Mouse (Mus musculus) CD4-positive, CD25-positive, alpha-beta regulatory T cell, adult 4 months (primary cell): ENCODE data around the gene Cdh22. TPM values are rescaled to one million over a fixed set of nuclear protein-coding genes. Genes with fewer than 3 reads are reported as not detected.

ENCODE experiments used
- ATAC-seq: one replicate; pipeline ENCODE4 v1.8.0; 2017
- polyA plus RNA-seq, 2 experiments: library from polyadenylated mRNA; unstranded; fragments of 100-300 nt; shearing (Covaris generic); gene quantifications; one replicate each; pipeline ENCODE4 v1.2.1; 2017

The Cdh22 gene
- polyA plus RNA-seq, 2 experiments from 2014 or later: not detected

GRCm38 (mm10) chr2:165145821-165146220 lies 88.8 kb downstream of the Cdh22 start:
- no peak for ATAC-seq

DNA sequence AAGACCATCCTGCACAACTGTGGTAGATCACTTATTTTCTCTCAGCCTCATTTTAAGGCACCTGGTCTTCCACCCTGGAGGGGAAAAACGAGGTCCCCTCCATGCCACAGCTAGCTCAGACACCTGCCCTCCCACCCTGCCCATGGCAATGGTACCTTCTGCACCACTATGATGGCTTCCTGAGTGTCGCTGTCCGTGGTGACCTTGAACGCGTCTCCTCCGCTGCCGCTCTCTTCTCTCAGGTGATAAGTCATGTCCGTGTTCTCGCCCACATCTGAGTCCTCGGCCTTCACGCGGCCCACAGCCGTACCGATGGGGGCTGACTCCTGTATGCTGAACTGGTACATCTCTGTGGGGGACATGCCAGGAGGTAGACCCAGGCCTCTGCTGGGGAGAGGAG lies 91.2 kb downstream of the Cdh22 start:
- ATAC-seq: no peak

- ATAC-seq: no peak
Measured at GRCm38 (mm10) chr2:165136049-165136448, 98.6 kb downstream of the Cdh22 start.

GRCm38 (mm10) chr2:165133566-165133965 lies 101.1 kb downstream of the Cdh22 start:
- ATAC-seq: no peak

DNA sequence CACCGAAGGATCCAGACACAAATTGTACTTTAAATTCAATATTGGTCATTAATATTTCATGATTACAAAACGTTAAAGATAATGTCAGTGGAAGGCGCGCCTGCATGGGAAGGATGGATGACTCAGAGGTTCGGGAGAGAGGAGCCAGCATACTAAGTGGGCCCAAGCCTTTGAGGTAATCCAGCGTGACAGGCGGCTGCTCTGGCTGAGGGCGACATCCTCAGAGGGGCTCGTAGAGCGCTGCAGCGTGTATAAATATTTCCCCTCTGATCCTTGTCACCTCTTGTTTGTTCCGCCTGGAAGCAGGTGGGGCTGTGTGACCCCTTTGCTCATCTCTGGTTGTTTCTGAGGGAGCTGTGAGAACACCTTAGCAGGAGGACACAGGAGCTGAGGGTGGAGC lies 103.2 kb downstream of the Cdh22 start:
- ATAC-seq: no peak

- ATAC-seq: no peak
Measured at GRCm38 (mm10) chr2:165129189-165129588, 105.5 kb downstream of the Cdh22 start.

DNA sequence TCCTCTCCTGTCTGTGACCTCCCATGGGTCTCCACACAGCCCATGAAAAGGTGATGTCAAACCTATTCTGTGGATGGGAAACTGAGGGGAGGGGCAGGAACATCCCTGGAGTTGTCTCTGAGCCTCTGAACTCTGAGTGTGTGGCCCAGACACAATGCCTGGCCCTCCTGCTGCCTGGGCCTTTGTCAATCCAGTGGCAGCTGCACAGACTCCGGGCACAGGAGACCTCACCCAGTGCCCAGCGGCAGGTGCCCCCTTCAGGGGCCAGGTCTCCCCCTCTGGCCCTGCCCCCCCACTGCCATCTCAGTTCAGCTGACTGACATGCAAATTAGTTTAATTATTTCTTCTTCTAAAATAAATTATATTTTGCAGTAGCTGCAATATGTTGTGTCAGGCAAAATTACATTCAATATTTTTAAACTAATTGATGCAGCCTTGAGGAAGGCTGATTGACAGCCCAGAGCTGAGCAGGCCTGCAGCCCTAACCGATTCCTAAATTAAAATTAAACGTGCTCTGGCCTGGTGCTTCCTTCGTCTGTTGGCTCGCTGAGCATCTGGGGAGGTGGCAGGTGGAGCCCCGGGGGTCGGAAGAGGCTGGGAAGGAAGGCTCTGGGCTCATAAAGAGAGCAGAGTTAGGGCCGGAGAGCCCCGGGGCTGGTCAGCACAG lies 107.6 kb downstream of the Cdh22 start:
- no peak for ATAC-seq

DNA sequence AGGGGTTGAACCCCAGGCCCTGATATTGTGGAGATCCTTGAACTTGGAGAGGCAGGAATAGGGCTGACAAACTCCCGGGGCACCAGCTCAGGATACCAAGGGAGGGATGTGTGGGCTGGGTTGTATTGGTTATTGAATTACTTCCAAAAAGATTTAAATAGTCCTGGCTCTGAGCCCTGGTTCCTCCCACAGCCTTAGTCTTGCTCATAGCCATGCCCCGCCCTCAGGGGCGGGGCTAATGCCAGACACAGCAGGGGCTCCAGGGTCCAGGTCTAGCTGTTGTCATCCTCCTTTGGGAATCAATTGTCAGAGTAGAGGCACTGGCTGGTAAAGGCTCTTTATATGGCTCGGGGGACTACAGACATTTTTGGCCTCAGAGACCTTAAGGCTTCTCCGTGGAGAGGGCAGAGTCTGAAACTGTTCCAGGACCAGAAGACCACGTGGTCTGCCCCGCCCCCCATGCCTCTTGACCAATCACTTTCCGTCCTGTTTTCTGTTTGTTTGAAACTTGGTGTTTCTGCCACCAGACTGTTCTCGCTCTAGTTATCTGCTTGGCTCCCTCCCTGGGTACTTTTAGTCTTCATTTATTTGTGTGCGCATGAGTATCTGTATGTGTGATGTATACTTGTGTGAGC lies 113.3 kb downstream of the Cdh22 start:
- no peak for ATAC-seq

- ATAC-seq: no peak
Measured at GRCm38 (mm10) chr2:165120765-165121164, 113.9 kb downstream of the Cdh22 start.

DNA sequence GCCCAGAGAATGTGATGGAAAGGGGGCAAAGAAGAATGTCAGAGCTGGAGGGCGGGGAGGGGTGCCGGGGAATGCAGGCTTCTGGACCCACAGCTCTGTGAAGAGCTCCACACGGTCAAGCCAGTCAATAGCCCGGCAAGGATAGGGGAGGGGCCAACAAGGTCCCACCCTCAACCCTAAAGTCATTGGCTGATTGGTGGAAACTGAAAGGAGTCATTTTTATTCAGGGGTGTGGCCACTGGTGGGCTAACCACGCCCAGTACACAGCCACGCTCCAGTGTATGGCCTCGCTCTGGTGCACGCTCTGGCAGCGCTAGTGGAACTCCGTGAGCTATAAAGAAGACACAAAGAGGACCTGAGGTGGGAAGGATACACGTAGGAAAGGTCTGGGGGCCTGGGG lies 120.9 kb downstream of the Cdh22 start:
- ATAC-seq: no peak

GRCm38 (mm10) chr2:165112149-165112548 lies 122.5 kb downstream of the Cdh22 start:
- no peak for ATAC-seq

- no peak for ATAC-seq
Measured at GRCm38 (mm10) chr2:165106585-165106984, 128.1 kb downstream of the Cdh22 start.

- no peak for ATAC-seq
Measured at GRCm38 (mm10) chr2:165105513-165106079, 129.1 kb downstream of the Cdh22 start.

DNA sequence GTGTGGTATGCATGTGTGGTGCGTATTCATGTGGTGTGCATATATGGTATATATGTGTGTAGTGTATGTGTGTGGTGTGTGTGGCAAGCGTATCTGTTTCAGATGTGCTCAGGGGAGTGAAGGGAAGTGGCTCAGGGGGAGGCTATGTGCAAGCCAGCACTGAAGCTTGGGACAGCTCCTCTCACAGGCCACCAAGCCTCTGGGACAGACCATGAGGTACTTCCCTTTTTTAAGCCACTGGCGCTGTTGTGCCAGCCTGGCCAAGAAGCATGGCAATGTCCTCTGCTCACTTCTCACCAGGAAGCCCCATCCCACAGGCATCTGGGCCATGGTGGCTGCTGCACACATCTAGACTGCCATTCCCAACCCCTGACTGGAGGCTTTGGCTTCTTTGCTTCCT lies 131.7 kb downstream of the Cdh22 start:
- no peak for ATAC-seq

DNA sequence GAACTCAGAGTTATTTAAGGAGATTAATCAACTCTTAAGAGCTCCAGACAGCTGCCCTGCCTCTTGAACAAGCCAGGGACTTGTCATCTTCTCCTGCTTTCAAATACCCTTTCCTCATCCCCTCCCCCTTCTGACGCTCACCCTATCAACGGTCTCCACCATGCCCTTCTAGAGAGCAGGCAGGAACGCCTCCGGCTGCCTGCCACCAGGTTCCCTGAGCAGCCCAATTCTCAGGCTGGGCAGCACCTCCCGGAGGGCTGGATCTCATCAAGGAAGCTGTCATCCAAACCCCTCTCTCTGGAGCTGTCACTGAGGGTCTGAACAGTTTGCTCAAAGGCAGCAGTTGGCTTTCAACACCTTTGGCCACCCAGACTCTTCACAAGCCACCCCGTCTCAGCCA lies 133.9 kb downstream of the Cdh22 start:
- ATAC-seq: no peak

- ATAC-seq: no peak
Measured at GRCm38 (mm10) chr2:165098861-165099260, 135.8 kb downstream of the Cdh22 start.

DNA sequence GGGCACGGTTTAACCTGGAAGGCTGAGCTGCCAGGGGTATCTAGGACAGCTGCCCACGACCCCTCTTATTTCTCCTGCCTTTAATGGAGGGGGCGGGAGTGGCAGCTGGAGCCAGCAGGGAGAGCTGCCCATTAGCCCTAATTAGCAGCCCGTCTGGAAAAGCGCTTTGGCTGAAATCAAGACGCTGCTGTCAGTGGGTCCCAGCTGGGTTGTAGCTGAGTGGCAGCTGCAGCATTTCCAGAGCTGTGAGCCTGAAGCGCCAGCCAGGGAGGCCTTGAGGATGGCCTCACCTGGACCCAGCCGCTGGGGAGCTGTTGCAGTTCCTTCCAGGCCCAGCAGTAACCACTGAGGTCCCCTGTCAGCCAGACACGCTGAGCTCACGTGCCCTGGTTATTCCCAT lies 138.3 kb downstream of the Cdh22 start:
- no peak for ATAC-seq

GRCm38 (mm10) chr2:165092393-165092792 lies 142.3 kb downstream of the Cdh22 start:
- ATAC-seq: no peak

- ATAC-seq: no peak
Measured at GRCm38 (mm10) chr2:165091433-165091965, 143.2 kb downstream of the Cdh22 start.

DNA sequence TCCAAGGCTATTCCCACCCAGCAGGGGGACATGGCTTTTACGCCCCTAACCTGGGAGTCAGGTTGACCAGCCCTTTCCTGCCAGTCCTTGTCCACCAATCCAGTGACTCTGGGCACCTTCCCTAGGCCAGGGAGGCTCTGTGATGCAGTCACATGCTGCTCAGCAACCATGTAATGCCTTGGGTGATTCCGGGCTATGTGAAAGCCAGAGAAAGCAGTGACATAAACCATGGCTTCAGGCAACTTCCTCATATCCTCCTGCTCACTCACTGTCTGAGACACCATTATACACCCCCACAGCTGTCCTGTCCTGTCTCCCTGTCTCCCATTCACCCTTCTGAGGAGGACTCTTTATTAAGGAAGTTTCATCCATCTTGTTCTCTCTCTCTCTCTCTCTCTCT lies 144.0 kb downstream of the Cdh22 start, which contains the start of gene 1700025C18Rik:
Gene 1700025C18Rik (minus strand): TSS at position 101 of the 400 bp plus-strand sequence.
- no peak for ATAC-seq

DNA sequence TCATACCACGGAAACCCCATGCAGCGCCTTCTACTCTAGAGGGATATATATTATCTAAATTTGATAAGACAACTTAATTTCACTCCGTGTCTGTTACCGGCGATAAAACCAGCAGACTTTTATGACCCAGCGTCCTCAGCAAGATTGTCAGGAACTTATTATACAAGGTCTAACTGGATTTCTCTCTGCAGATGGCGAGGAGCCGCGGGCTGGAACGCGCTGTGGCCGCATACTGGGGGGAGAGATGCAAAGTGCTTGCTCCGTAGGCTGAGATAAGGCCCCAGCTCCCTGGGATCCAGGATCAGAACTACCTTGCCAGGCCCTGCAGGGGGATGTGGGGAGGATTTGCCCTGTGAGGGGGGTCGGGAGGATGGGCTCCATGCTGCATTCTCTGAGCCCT lies 145.2 kb downstream of the Cdh22 start:
- ATAC-seq: no peak

DNA sequence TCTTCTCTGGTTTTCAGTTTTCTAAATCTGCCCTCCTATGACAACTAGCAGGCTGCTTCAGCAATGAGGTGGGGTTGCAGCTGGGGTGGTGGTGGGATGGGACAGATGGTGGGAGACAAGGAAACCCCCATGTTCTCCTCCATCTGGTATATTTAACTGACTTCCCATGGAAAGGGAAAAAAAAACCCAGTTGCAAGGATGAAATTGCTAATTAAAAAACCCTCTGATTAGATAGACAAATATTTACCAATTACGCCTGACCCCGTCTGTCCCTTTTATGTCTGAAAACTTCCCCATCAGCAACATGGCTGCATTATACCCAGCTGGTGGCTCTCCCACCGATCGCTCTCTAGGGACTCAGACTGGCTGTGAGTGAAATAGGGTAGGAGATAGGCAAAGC lies 148.0 kb downstream of the Cdh22 start:
- ATAC-seq: no peak

DNA sequence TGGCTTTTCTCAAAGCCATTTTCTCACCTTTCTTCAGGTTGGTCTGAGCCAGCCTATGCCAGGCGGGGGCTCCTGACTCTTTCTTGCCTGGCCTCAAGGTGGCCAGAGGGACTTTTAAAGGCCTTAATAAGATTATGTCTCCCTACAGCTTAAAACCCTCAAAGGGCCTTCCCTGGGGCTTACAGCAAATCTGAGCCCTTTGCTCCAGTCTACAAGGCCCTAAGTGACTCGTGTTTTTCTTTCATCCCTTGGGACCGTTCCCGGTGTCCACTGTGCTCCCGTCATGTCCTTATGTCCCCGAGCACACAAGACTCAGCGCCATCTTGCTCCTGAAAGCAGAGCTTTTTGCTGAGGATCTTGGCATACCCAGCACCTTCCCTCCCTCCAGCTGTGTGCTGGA lies 153.4 kb downstream of the Cdh22 start:
- no peak for ATAC-seq

GRCm38 (mm10) chr2:165080657-165081056 lies 154.0 kb downstream of the Cdh22 start:
- ATAC-seq: no peak
